8 mouse cellular contexts compared by ENCODE assay signal in genomic region chr6:84573905-84574660, GRCm38 (mm10). TPM values are rescaled to one million over a fixed set of nuclear protein-coding genes. Genes with fewer than 3 reads are reported as not detected.
DNase-seq lines count a peak whose midpoint lies in the region; ATAC-seq and TF ChIP-seq lines count a peak whose summit lies in the region.

No protein-coding gene starts in this region.

- no peak overlapping the region for H3K4me3 ChIP-seq in lung, adult 2 months (replicated peaks; ENCODE audit: extremely low read depth, low read depth, low read length)
- no peak overlapping the region for H3K4me3 ChIP-seq in embryonic facial prominence, embryonic 14.5 days (ENCODE audit: low read depth, low read length)
- no peak overlapping the region for H3K4me3 ChIP-seq in intestine, embryonic 16.5 days (ENCODE audit: low read length)
- 0 out of 2 replicates have a peak overlapping the region, but pooled peaks have one; percentile 2 for H3K4me3 ChIP-seq in neural tube, embryonic 15.5 days (replicated peaks)

- DNase-seq in lung, postnatal 10 days = peak; percentile 37
- DNase-seq in lung, adult 2 months = no peak
- DNase-seq in embryonic facial prominence, embryonic 14.5 days (ENCODE audit: low spot score) = peak; percentile 71
- no peak for DNase-seq in urinary bladder, postnatal 36 days (ENCODE audit: low spot score in 2 of 2)
- DNase-seq in thymus, postnatal 0 days (ENCODE audit: low spot score) = no peak
- no peak for DNase-seq in layer of hippocampus, adult 11-12 months (ENCODE audit: low spot score)

- no peak overlapping the region for H3K9ac ChIP-seq in embryonic facial prominence, embryonic 14.5 days (ENCODE audit: low read depth, low read length)
- no peak overlapping the region for H3K9ac ChIP-seq in intestine, embryonic 16.5 days (ENCODE audit: low read depth, low read length)
- H3K9ac ChIP-seq in neural tube, embryonic 15.5 days (replicated peaks) = no peak overlapping the region

- TF ChIP-seq CTCF in lung, adult 2 months (IDR thresholded peaks at IDR 0.05; ENCODE audit: insufficient read depth, low read length) = no peak

- H3K27ac ChIP-seq in embryonic facial prominence, embryonic 14.5 days (replicated peaks; ENCODE audit: low read depth, low read length) = no peak overlapping the region
- no peak overlapping the region for H3K27ac ChIP-seq in intestine, embryonic 16.5 days (ENCODE audit: low read length)
- no peak overlapping the region for H3K27ac ChIP-seq in neural tube, embryonic 15.5 days (replicated peaks)

- H3K36me3 ChIP-seq in embryonic facial prominence, embryonic 14.5 days (ENCODE audit: control insufficient read depth, insufficient read depth, low read length) = peaks cover 38% of the 10 kb centered on the region
- H3K36me3 ChIP-seq in intestine, embryonic 16.5 days (ENCODE audit: control insufficient read depth, insufficient read depth, low read length) = no peaks in the 10 kb centered on the region
- H3K36me3 ChIP-seq in neural tube, embryonic 15.5 days = no peaks in the 10 kb centered on the region

- H3K4me2 ChIP-seq in embryonic facial prominence, embryonic 14.5 days (ENCODE audit: low read depth, low read length) = peak overlapping the region; percentile 34
- H3K4me2 ChIP-seq in intestine, embryonic 16.5 days (ENCODE audit: low read depth, low read length) = no peak overlapping the region
- H3K4me2 ChIP-seq in neural tube, embryonic 15.5 days = peak overlapping the region; percentile 41

- TF ChIP-seq POLR2A in lung, adult 2 months (IDR thresholded peaks at IDR 0.05; ENCODE audit: borderline replicate concordance, extremely low read depth, low read depth, low read length) = no peak

- H3K4me1 ChIP-seq in lung, adult 2 months (ENCODE audit: control insufficient read depth, insufficient read depth, low read length) = no peaks in the 10 kb centered on the region
- peaks cover 9% of the 10 kb centered on the region; the same call in 1 of the 2 replicates for H3K4me1 ChIP-seq in embryonic facial prominence, embryonic 14.5 days (ENCODE audit: control insufficient read depth, insufficient read depth, low read length)
- H3K4me1 ChIP-seq in intestine, embryonic 16.5 days (ENCODE audit: control insufficient read depth, insufficient read depth, low read length) = peaks cover 5% of the 10 kb centered on the region
- peaks cover 15% of the 10 kb centered on the region; the same call in 1 of the 2 replicates for H3K4me1 ChIP-seq in neural tube, embryonic 15.5 days

- H3K9me3 ChIP-seq in embryonic facial prominence, embryonic 14.5 days (ENCODE audit: control insufficient read depth, low read length) = no peaks in the 10 kb centered on the region
- H3K9me3 ChIP-seq in intestine, embryonic 16.5 days (ENCODE audit: control insufficient read depth, low read length) = no peaks in the 10 kb centered on the region
- no peaks in the 10 kb centered on the region for H3K9me3 ChIP-seq in neural tube, embryonic 15.5 days (replicated peaks)

- WGBS in lung, adult 2 months = 59% methylated on average over 25 of the region's 25 CpGs
- 44% methylated on average over 16 of the region's 25 CpGs for WGBS in embryonic facial prominence, embryonic 14.5 days
- WGBS in intestine, embryonic 16.5 days = 40% methylated on average over 25 of the region's 25 CpGs
- WGBS in neural tube, embryonic 15.5 days = 39% methylated on average over 25 of the region's 25 CpGs

- ATAC-seq in embryonic facial prominence, embryonic 14.5 days (ENCODE audit: low read depth) = peak; percentile 50
- ATAC-seq in intestine, embryonic 16.5 days = peak; percentile 30; the same call in 1 of the 2 replicates
- peak; percentile 67 for ATAC-seq in neural tube, embryonic 15.5 days (ENCODE audit: low FRiP score)

- H3K27me3 ChIP-seq in embryonic facial prominence, embryonic 14.5 days (replicated peaks; ENCODE audit: control insufficient read depth, insufficient read depth, low read length) = no peaks in the 10 kb centered on the region
- H3K27me3 ChIP-seq in intestine, embryonic 16.5 days (replicated peaks; ENCODE audit: control insufficient read depth, insufficient read depth, low read length) = peaks cover 3% of the 10 kb centered on the region; the same call in 1 of the 2 replicates
- H3K27me3 ChIP-seq in neural tube, embryonic 15.5 days (replicated peaks) = peaks cover 32% of the 10 kb centered on the region

RNA-seq across cellular contexts. Expression of gene Cyp26b1, which starts 19.6 kb away (rescaled TPM):
- polyA plus RNA-seq in lung, adult 2 months (2012; rRNA removed) = 4.1 and 8.6 TPM in 2 replicates
- 6.9 and 8.0 TPM in 2 replicates for polyA plus RNA-seq in embryonic facial prominence, embryonic 14.5 days (2014; fragmentation: Nextera tagmentation; extraction: Ambion mirVana)
- 1.5 and 1.8 TPM in 2 replicates for polyA plus RNA-seq in intestine, embryonic 16.5 days (2015; fragmentation: Nextera tagmentation; extraction: Ambion mirVana)
- polyA plus RNA-seq in neural tube, embryonic 15.5 days (2015; fragmentation: Nextera tagmentation; extraction: Ambion mirVana) = 10.2 and 11.6 TPM in 2 replicates
- 3.0 and 3.4 TPM in 2 replicates for polyA plus RNA-seq in thymus, postnatal 0 days (2015; fragmentation: Nextera tagmentation; extraction: Ambion mirVana)

Comparison
In these comparisons a context has a peak if more than half of its experiments do, and no peak if none do; other contexts are left out.
1. DNase-seq: peak in lung, postnatal 10 days (single experiment) and embryonic facial prominence, embryonic 14.5 days (single experiment); none in lung, adult 2 months (single experiment), urinary bladder, postnatal 36 days (0 of 2), thymus, postnatal 0 days (single experiment) and layer of hippocampus, adult 11-12 months (single experiment).
2. Peak in every context shown above with its lines, with median percentiles within 50 percentile points of each other: ATAC-seq.